ENCODE assay signal across 13 mouse cellular contexts in the genomic region with DNA sequence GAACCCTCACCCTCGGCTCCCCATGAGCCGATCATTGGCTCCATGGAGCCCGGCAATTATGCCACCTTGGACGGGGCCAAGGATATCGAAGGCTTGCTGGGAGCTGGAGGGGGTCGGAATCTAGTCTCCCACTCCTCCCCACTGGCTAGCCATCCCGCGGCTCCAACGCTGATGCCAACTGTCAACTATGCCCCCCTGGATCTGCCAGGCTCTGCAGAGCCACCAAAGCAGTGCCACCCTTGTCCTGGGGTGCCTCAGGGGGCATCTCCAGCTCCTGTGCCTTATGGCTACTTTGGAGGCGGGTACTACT. TPM values are rescaled to one million over a fixed set of nuclear protein-coding genes. Genes with fewer than 3 reads are reported as not detected.
DNase-seq lines count a peak whose midpoint lies in the region; ATAC-seq and TF ChIP-seq lines count a peak whose summit lies in the region.
"Had no signal": no experiment of that assay in that cellular context is flagged by ENCODE, and none has a peak within 500 bp of the region (broad histone marks: within the 10 kb centered on the region; RNA-seq: fewer than 3 reads in every experiment).

No protein-coding gene starts in this region.

- TF ChIP-seq CTCF in midbrain, postnatal 0 days (IDR thresholded peaks at IDR 0.05) = no peak

- H3K4me3 ChIP-seq in heart, embryonic 14.5 days (ENCODE audit: control insufficient read depth in 1 of 2, insufficient read depth in 1 of 2, low read depth in 1 of 2, low read length in 2 of 2) = peak overlapping the region in 1 of 2 experiments; percentile 9; a peak in 1 of 4 replicates
- H3K4me3 ChIP-seq in midbrain, embryonic 11.5 days (ENCODE audit: low read depth, low read length) = no peak overlapping the region
- no peak overlapping the region; the same call in 1 of the 2 replicates for H3K4me3 ChIP-seq in midbrain, postnatal 0 days (ENCODE audit: low read depth, low read length)
- H3K4me3 ChIP-seq in intestine, embryonic 16.5 days (ENCODE audit: low read length) = peak overlapping the region; percentile 29
- H3K4me3 ChIP-seq in stomach, embryonic 14.5 days (ENCODE audit: low read depth, low read length) = 0 out of 2 replicates have a peak overlapping the region, but pooled peaks have one; percentile 5

- peaks cover 99% of the 10 kb centered on the region for H3K27me3 ChIP-seq in heart, embryonic 14.5 days (ENCODE audit: control insufficient read depth, insufficient read depth, low read length)
- peaks cover 99% of the 10 kb centered on the region for H3K27me3 ChIP-seq in midbrain, embryonic 11.5 days (ENCODE audit: control insufficient read depth, insufficient read depth, low read length)
- H3K27me3 ChIP-seq in midbrain, postnatal 0 days (ENCODE audit: insufficient read depth, low read length) = peaks cover 92% of the 10 kb centered on the region
- peaks cover 94% of the 10 kb centered on the region for H3K27me3 ChIP-seq in intestine, embryonic 16.5 days (replicated peaks; ENCODE audit: control insufficient read depth, insufficient read depth, low read length)
- peaks cover 89% of the 10 kb centered on the region for H3K27me3 ChIP-seq in stomach, embryonic 14.5 days (ENCODE audit: control insufficient read depth, insufficient read depth, low read length)

- H3K9me3 ChIP-seq in heart, embryonic 14.5 days (ENCODE audit: control insufficient read depth, low read length) = no peaks in the 10 kb centered on the region
- no peaks in the 10 kb centered on the region for H3K9me3 ChIP-seq in midbrain, embryonic 11.5 days (ENCODE audit: control insufficient read depth, low read length)
- H3K9me3 ChIP-seq in midbrain, postnatal 0 days (ENCODE audit: low read length) = no peaks in the 10 kb centered on the region
- H3K9me3 ChIP-seq in intestine, embryonic 16.5 days (ENCODE audit: control insufficient read depth, low read length) = no peaks in the 10 kb centered on the region
- no peaks in the 10 kb centered on the region for H3K9me3 ChIP-seq in stomach, embryonic 14.5 days (ENCODE audit: control insufficient read depth, low read depth, low read length)

- peak overlapping the region; percentile 23 for H3K4me2 ChIP-seq in heart, embryonic 14.5 days (ENCODE audit: low read length)
- H3K4me2 ChIP-seq in midbrain, embryonic 11.5 days = no peak overlapping the region
- no peak overlapping the region for H3K4me2 ChIP-seq in midbrain, postnatal 0 days (ENCODE audit: low read depth, low read length, poor library complexity, severe bottlenecking)
- H3K4me2 ChIP-seq in intestine, embryonic 16.5 days (ENCODE audit: low read depth, low read length) = peak overlapping the region; percentile 33; the same call in 1 of the 2 replicates
- H3K4me2 ChIP-seq in stomach, embryonic 14.5 days (replicated peaks; ENCODE audit: low read depth, low read length) = 0 out of 2 replicates have a peak overlapping the region, but pooled peaks have one; percentile 6

- DNase-seq in heart, adult 11 months = no peak
- peak; percentile 93 for DNase-seq in midbrain, embryonic 11.5 days (ENCODE audit: low spot score, missing footprints)
- DNase-seq in midbrain, postnatal 0 days (ENCODE audit: low spot score) = no peak
- no peak for DNase-seq in cerebellum, adult 11 months
- DNase-seq in testis, postnatal 14 days (ENCODE audit: low spot score) = no peak
- DNase-seq: cerebellum, adult 18-20 months; thymus, postnatal 4 days had no signal

- WGBS in heart, embryonic 14.5 days = 0% methylated on average over 10 of the region's 10 CpGs
- WGBS in midbrain, embryonic 11.5 days = under 1% methylated on average over 10 of the region's 10 CpGs
- 3% methylated on average over 10 of the region's 10 CpGs for WGBS in midbrain, postnatal 0 days
- 3% methylated on average over 10 of the region's 10 CpGs for WGBS in intestine, embryonic 16.5 days
- 1% methylated on average over 10 of the region's 10 CpGs for WGBS in stomach, embryonic 14.5 days

- no peaks in the 10 kb centered on the region for H3K36me3 ChIP-seq in heart, embryonic 14.5 days (ENCODE audit: control insufficient read depth, insufficient read depth, low read length)
- H3K36me3 ChIP-seq in midbrain, embryonic 11.5 days (ENCODE audit: control insufficient read depth, insufficient read depth, low read length) = no peaks in the 10 kb centered on the region
- no peaks in the 10 kb centered on the region for H3K36me3 ChIP-seq in midbrain, postnatal 0 days (ENCODE audit: insufficient read depth, low read length)
- no peaks in the 10 kb centered on the region for H3K36me3 ChIP-seq in intestine, embryonic 16.5 days (ENCODE audit: control insufficient read depth, insufficient read depth, low read length)
- H3K36me3 ChIP-seq in stomach, embryonic 14.5 days (ENCODE audit: control insufficient read depth, insufficient read depth, low read length) = no peaks in the 10 kb centered on the region

- no peak for ATAC-seq in heart, embryonic 14.5 days (ENCODE audit: insufficient number of reproducible peaks, insufficient read depth, low FRiP score, low read depth)
- no peak for ATAC-seq in midbrain, embryonic 11.5 days (ENCODE audit: low FRiP score)
- no peak for ATAC-seq in midbrain, postnatal 0 days (ENCODE audit: low FRiP score)
- no peak for ATAC-seq in intestine, embryonic 16.5 days
- ATAC-seq in stomach, embryonic 14.5 days (ENCODE audit: insufficient number of reproducible peaks, insufficient read depth, low FRiP score, low read depth) = no peak
- ATAC-seq: inflammation-experienced regulatory T-cells, adult 6 months had no signal

- H3K4me1 ChIP-seq in heart, embryonic 14.5 days (ENCODE audit: control insufficient read depth in 2 of 2, insufficient read depth in 2 of 2, low read length in 2 of 2) = peaks cover 0 to 6% of the 10 kb centered on the region in 2 experiments; a peak in 1 of 4 replicates
- H3K4me1 ChIP-seq in midbrain, embryonic 11.5 days (ENCODE audit: control insufficient read depth, insufficient read depth, low read length) = no peaks in the 10 kb centered on the region
- H3K4me1 ChIP-seq in midbrain, postnatal 0 days (ENCODE audit: insufficient read depth, low read length) = no peaks in the 10 kb centered on the region; the same call in 1 of the 2 replicates
- H3K4me1 ChIP-seq in intestine, embryonic 16.5 days (ENCODE audit: control insufficient read depth, insufficient read depth, low read length) = peaks cover 6% of the 10 kb centered on the region; the same call in 1 of the 2 replicates
- H3K4me1 ChIP-seq in stomach, embryonic 14.5 days (ENCODE audit: control insufficient read depth, insufficient read depth, low read length) = peaks cover 6% of the 10 kb centered on the region; the same call in 1 of the 2 replicates

- H3K9ac ChIP-seq in heart, embryonic 14.5 days (ENCODE audit: low read length) = no peak overlapping the region
- no peak overlapping the region for H3K9ac ChIP-seq in midbrain, embryonic 11.5 days (ENCODE audit: low read length)
- no peak overlapping the region for H3K9ac ChIP-seq in midbrain, postnatal 0 days (replicated peaks; ENCODE audit: low read length, poor library complexity, severe bottlenecking)
- H3K9ac ChIP-seq in intestine, embryonic 16.5 days (ENCODE audit: low read depth, low read length) = 0 out of 2 replicates have a peak overlapping the region, but pooled peaks have one; percentile 3
- no peak overlapping the region for H3K9ac ChIP-seq in stomach, embryonic 14.5 days (replicated peaks; ENCODE audit: low read depth, low read length)

- no peak overlapping the region for H3K27ac ChIP-seq in heart, embryonic 14.5 days (replicated peaks in 1 of 2; ENCODE audit: control insufficient read depth in 1 of 2, insufficient read depth in 1 of 2, low read depth in 2 of 2, low read length in 2 of 2)
- H3K27ac ChIP-seq in midbrain, embryonic 11.5 days (ENCODE audit: low read depth, low read length) = no peak overlapping the region
- no peak overlapping the region for H3K27ac ChIP-seq in midbrain, postnatal 0 days (ENCODE audit: low read depth, low read length)
- no peak overlapping the region for H3K27ac ChIP-seq in intestine, embryonic 16.5 days (ENCODE audit: low read length)
- H3K27ac ChIP-seq in stomach, embryonic 14.5 days (ENCODE audit: low read length) = no peak overlapping the region

RNA-seq across cellular contexts. Expression of a gene that starts 0.2 kb away (rescaled TPM):
- not detected in 2 replicates for polyA plus RNA-seq in heart, embryonic 14.5 days (2014; fragmentation: Nextera tagmentation; extraction: Ambion mirVana)
- not detected in 2 replicates for polyA plus RNA-seq in midbrain, embryonic 11.5 days (2014; fragmentation: Nextera tagmentation; extraction: Ambion mirVana)
- not detected in 2 replicates for total RNA-seq in midbrain, postnatal 0 days (2014; rRNA removed)
- polyA plus RNA-seq in midbrain, postnatal 0 days (2015; fragmentation: Nextera tagmentation; extraction: Ambion mirVana) = not detected in 2 replicates
- 1.9 and 5.1 TPM in 2 replicates for polyA plus RNA-seq in intestine, embryonic 16.5 days (2015; fragmentation: Nextera tagmentation; extraction: Ambion mirVana)
- polyA plus RNA-seq in stomach, embryonic 14.5 days (2014; fragmentation: Nextera tagmentation; extraction: Ambion mirVana) = not detected in 2 replicates
- total RNA-seq: left cerebral cortex, postnatal 14 days; monocyte, adult 5-6 weeks had no signal
- polyA plus RNA-seq: inflammation-experienced regulatory T-cells, adult 6 months had no signal

Comparison
In these comparisons a context has a peak if more than half of its experiments do, and no peak if none do; other contexts are left out.
1. H3K4me2 ChIP-seq: peak in heart, embryonic 14.5 days (single experiment), intestine, embryonic 16.5 days (single experiment) and stomach, embryonic 14.5 days (single experiment); none in midbrain, embryonic 11.5 days (single experiment) and midbrain, postnatal 0 days (single experiment).
2. H3K4me3 ChIP-seq: peak in intestine, embryonic 16.5 days (single experiment) and stomach, embryonic 14.5 days (single experiment); none in midbrain, embryonic 11.5 days (single experiment) and midbrain, postnatal 0 days (single experiment).